Mouse (Mus musculus) spleen, embryonic (tissue): ENCODE results near the gene Garnl3.

Source experiments
- CTCF ChIA-PET: fragments of 350-600 bp; sonication (Branson Sonifier 250); formaldehyde crosslinking; loops from one replicate; lab custom pipeline; 2022; lab: Charles Lee

The Garnl3 gene

DNA sequence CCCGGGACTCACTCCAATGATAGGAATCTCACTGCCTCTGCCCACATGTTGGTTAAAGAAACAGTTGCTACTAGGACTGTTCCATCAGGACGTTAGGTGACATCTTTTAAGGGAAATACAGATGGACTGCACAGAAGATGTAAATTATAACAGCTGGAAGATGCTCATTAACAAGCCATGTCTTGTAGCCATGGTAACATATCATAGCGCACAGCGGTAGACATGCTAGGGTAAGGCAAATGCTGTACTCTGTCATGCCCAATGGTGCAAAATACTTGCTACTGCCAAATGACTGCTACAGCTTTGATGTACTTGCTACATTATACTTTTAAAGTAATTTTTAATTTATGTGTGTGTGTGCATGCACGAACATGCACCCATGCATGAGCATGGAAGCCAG, 154.3 kb downstream of the Garnl3 start:
- CTCF ChIA-PET: no interaction called here

DNA sequence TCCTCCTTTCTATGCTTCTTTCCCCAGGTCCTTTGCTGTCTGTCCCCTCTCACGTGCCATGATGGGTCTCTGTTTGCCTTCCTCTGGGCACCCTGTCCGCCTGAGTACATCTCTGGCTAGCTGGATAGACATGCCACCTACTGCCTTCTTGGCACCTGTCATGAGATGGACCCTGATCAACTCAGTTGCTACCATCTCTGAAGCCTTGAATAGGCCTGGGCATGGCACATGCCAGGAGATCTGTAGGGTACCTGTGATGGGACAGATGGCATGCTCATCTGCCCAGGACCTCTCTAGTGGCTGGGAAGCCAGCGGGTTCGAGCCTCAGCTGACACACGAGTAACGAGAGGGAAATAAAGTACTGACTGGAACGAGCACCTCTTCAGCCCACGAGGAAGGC, 157.2 kb downstream of the Garnl3 start:
- CTCF ChIA-PET: no interaction called here

- CTCF ChIA-PET: no interaction called here
Observed at GRCm38 (mm10) chr2:32971235-32971634, 160.2 kb downstream of the Garnl3 start.

DNA sequence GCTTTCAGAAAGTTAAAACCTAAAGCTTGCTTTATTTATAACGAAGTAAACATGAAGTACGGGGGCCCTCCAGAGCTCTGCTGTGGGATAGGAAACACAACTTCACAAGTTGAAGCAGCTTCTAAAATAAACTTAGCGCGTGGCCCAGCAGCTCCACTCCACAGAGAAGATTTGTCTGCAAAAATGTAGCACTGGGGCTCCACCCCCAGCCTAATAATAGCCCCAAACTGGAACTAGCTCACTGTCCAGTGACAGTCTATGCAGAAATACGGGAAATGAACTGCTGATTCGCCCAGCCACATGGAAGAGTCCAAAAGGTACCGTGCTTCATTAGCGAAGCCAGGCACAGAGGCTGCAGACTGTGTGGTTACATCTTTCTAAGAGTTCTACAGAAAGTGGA, 162.1 kb downstream of the Garnl3 start:
- CTCF ChIA-PET: interaction anchor here (0.5 to 1.0 kb wide), 2 partner anchors 162 to 377 kb away, joined by 3 read pairs; partner anchors contain the start of gene Garnl3

GRCm38 (mm10) chr2:32968024-32968614, 163.3 kb downstream of the Garnl3 start:
- CTCF ChIA-PET: no interaction called here

DNA sequence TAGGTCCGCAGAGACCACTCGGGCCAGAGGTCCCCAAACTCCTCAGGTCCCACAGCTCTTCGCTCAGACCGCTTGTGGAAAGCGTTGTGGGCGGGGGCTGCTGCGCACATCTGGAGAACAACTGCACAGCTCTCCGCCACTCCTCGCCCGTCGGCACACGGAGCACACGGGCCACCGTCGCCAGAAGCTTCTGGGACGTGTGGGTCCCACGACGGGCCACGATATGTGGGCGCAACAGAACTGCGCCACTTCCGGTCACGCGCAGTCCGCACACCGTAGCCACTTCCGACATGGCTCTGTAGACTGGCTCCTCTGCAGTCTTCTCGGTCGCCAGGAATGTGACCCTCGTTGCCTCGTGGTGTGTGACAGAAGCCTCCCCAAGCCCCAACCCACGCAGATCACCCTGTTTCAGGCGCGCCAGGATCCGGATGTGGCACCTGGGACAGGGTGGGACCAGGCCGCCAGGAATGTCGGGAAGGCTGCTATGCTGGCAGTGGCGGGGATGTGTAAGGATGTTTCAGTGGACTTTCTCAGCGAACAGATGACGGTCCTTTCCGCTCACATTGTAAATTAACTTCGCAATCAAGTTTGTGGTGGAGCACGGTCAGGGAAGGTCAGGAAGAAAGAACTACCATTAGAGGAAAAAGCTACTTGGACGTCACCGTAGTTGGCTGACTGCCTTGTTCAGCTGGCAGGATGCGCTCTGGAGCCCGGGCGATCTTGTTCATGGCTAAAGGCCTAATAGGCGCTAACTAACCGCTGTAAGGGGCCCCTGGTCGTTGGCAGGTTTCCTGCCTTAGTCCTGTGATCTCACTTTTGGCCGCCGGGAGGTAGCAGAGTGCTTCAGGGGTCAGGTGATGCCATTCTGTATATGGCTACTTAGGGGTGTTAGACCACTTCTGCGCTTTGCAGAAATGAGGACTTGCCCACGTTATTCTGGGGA, 164.5 kb downstream of the Garnl3 start:
- CTCF ChIA-PET: no interaction called here

DNA sequence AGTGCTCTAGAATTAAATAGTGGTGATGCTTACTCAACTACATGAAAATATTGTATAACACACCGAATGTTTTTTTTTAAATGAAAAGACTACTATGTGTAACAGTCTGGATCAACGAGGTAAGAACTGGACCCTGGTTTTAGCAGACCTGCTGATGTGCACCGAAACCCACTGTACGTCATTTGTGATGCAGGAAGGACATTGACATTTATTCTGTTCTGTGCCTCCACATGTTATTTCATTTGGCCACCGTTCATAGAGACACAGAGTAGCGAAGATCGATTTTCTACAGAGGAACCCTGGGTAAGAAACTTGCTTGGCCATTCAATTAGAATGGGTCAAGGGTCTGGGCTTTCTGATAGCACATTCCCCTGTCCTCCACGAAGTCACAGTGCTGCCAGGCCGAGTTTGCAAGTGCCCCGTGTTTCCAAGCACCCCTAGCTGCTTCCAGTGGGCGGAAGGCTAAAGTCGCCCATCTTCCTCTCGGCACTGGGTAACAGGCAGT, 165.2 kb downstream of the Garnl3 start:
- CTCF ChIA-PET: no interaction called here

- CTCF ChIA-PET: interaction anchor here (0.7 kb wide), 1 partner anchor 22 kb away, joined by 13 read pairs; no protein-coding TSS in a partner anchor
Observed at GRCm38 (mm10) chr2:32965511-32966183, 165.8 kb downstream of the Garnl3 start.

DNA sequence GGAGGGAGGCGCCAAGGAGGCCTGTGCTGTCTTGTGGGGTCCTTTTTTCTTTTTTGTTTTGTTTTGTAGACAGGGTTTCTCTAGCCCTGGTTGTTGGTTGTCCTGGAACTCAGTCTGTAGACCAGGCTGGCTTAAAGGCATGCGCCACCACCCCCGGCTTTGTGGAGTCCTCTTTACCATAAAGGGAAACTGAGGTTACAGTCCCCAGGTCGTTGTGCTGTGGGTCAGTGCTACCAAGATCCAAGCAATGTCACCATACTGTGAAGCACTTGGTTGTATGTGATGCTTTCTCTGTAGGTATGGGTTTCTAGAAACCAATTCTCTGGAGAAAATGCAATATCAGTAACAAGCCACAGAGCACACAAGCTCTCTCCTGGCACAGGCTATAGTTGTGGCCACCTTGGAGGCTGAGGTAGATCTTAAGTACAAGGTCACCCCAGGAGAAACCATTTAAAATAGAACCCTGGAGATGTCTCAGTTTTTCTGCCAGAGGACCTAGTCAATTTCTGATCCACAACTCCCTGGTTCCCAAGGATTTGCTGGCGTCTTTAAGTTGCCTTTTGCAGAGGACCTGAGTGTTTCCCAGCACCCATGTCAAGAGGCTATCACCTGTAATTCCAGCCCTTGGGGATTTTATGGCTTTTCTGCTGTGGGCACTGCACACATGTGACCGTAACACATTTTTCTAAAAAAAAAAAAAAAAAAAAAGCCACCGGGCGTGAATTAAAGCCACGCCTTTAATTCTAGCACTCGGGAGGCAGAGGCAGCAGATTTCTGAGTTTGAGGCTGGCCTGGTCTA, 166.6 kb downstream of the Garnl3 start:
- CTCF ChIA-PET: interaction anchor here (0.5 to 0.7 kb wide), 2 partner anchors 22 to 307 kb away, joined by 3 to 13 read pairs; no protein-coding TSS in a partner anchor

GRCm38 (mm10) chr2:32963981-32964380, 167.5 kb downstream of the Garnl3 start:
- CTCF ChIA-PET: interaction anchor here (0.5 to 0.9 kb wide), 2 partner anchors 231 to 306 kb away, joined by 3 to 4 read pairs; no protein-coding TSS in a partner anchor

DNA sequence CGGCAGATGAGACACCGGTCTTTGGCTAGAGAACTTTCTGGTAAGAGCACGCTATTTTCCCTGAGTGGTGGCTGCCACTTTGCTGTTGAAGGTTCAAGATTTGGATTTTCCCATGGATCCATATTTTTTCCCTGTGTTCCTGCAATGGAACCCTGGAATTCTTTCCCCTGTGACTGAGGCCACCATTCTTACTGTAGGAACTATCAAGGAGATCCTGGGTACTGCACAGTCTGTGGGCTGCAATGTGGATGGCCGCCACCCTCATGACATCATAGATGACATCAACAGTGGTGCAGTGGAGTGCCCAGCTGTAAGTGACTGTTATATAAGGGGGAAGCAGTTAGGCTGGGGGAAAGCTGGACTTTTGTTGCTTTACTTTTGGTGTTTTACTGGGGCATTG, 167.9 kb downstream of the Garnl3 start:
- CTCF ChIA-PET: interaction anchor here (0.9 kb wide), 1 partner anchor 231 kb away, joined by 4 read pairs; no protein-coding TSS in a partner anchor

DNA sequence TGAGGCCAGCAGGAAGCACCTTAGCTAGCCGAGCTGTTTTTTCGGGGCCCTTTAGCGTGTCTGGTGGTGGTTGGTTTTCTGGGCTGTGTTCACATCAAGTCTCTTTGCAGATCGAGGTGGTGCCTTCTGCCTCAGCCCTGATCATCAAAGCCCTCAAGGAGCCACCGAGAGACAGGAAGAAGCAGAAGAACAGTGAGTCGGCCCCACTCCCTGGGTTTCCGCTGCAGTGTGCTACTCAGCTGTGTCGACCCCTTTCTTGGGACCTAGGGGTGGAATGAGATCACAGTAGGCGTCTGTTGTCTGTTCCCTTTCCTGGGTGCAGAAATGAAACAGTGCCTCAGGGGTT, 168.6 kb downstream of the Garnl3 start:
- CTCF ChIA-PET: no interaction called here

DNA sequence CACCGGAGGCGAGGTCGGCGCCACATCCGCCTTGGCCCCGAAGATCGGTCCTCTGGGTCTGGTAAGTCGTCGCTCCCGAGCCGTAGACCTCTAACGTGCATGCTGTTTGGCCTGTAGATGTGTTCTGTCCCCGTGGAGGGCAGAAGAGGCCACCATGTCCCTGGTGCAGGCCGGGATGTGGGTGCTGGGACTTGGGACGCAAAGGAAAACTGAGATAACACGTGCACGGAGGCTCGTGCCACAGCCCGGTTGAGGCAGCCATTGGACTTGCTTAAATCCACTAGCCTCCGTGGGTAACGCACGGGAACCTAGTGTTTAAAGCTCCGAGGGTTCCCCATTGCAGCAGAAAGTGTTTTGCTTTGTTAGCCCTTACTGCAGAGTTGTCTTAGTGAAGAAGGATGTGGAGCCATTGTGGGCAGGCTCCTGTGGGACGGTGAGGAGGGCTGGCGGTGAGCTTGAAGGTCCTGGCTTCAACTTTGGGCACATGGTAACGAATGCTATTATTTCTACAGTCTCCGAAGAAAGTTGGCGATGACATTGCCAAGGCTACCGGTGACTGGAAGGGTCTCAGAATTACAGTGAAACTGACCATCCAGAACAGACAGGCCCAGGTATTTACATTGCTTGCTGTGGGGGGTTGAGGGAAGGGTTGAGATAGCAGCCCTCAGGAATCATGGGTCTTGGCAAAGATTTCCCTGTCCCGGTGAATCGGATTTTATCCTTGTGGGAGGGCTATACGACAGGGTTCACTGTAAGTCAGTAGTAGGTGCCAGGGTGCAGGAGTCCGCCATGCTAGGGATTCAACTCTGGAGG, 169.2 kb downstream of the Garnl3 start:
- CTCF ChIA-PET: no interaction called here

- CTCF ChIA-PET: no interaction called here
Observed at GRCm38 (mm10) chr2:32961192-32961995, 170.1 kb downstream of the Garnl3 start, which contains the start of the genes Rpl12 and Lrsam1. Rpl12 (plus strand) TSS chr2:32961559. Lrsam1 (minus strand) TSS chr2:32961614.

DNA sequence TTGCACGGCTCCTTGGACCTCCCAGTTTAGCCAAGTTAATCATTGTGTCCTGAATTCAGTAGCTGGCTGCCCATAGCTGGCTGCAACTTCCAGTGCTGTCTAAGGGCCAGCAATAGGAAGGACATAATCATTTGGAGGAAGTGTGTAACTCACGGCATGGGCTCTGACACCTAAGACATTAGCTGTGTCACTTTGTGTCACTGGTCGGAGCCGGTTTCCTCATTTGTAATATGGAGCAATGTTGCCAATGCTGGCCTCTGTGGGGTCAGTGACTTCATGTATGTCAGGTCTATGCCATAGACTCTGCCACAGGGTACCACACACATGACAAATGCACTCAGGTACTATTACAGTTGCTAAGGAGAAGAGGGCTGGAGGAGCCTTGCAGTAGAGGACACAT, 171.2 kb downstream of the Garnl3 start:
- CTCF ChIA-PET: no interaction called here

GRCm38 (mm10) chr2:32957344-32957743, 174.1 kb downstream of the Garnl3 start:
- CTCF ChIA-PET: interaction anchor here (1.0 kb wide), 1 partner anchor 21 kb away, joined by 3 read pairs; no protein-coding TSS in a partner anchor

DNA sequence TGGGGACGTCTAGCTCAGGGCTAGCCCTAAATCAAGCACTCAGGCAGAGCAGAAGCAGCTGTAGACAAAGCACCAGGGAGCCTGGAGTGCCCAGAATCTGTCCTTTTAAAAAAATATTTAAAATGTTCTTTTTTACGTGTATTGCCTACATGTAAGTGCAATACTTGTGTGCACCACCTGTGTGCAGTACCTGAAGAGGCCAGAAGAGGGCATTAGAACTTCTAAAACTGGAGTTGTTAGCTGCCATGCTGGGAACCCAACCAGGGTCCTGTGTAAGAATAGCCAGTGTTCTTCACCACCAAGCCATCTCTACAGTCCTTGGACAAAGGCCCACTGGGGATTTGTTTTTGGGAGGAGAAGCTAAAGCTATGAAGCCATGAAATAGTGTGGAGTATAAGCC, 176.9 kb downstream of the Garnl3 start:
- CTCF ChIA-PET: no interaction called here

DNA sequence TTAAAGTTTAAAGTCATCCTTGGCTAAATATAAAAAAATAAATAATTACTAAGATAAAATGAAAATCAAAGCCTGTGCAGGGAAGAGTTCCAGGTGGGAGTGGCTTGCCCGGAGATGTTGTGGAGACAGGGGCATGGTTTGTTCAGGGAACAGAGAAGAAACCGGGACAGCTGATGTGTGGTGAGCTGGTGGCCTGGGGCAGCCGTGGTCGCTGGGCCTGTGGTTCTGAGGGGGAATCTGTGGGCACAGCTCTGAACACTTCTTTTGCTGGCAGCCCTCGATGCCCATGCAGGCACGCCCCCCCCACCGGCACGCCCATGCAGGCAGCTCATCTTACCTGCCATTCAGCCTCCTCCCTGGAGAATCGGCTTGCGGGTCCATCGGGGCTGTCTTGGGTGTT, 184.0 kb downstream of the Garnl3 start:
- CTCF ChIA-PET: no interaction called here

GRCm38 (mm10) chr2:32940483-32940882, 191.0 kb downstream of the Garnl3 start:
- CTCF ChIA-PET: interaction anchor here (0.6 kb wide), 1 partner anchor 29 kb away, joined by 3 read pairs; no protein-coding TSS in a partner anchor
